Mouse (Mus musculus) ovary, postnatal 14 days (tissue): ENCODE measurements around the gene Tes.

Experiments used
- DNase-seq: peaks from one replicate; pipeline ENCODE4 v3.0.0; 2022; ENCODE audit warnings: low spot score

Tes gene

GRCm38 (mm10) chr6:17079304-17079703 lies 14.4 kb downstream of the Tes start:
- no peak for DNase-seq

GRCm38 (mm10) chr6:17079826-17080225 lies 14.9 kb downstream of the Tes start:
- no peak for DNase-seq

DNA sequence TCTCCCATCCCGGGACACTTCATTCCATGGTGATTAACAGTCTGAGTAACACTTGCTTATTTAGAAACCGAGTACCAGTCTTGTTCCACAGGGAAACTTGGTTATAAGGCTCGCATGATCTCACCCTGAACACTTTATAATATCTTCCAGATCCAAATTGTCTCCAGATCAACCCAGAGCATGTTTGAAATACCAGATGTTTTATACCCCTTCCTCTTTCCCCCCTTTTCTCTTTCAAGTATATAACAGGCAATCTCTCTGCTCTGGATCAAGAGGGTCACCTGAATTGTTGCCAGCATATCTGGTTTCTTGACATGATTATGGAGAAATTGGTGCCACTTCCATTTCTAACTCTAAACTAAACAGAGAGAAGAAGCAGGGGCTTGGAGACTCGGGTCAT lies 17.3 kb downstream of the Tes start:
- no peak for DNase-seq

DNA sequence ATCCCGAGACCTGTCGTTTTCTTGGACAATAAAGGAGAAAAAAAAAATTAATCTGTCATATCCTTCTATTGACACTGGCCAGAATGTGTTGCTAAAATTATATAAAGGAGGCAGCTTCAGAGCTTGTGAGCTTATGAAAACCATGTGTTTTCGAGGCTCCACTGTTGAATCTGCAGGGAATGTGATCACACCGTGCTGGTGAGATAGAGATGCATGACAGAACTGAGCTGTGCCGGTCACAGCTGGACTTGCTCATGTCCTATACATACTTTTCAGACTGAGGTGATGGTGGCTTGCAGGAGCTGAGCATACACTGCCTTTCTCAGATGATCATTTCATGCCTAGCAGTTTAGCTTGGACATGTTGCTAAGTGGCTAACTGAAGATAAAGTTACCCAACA lies 17.9 kb downstream of the Tes start:
- no peak for DNase-seq

- DNase-seq = peak; percentile 72
Measured at GRCm38 (mm10) chr6:17087485-17087884, 22.5 kb downstream of the Tes start.

DNA sequence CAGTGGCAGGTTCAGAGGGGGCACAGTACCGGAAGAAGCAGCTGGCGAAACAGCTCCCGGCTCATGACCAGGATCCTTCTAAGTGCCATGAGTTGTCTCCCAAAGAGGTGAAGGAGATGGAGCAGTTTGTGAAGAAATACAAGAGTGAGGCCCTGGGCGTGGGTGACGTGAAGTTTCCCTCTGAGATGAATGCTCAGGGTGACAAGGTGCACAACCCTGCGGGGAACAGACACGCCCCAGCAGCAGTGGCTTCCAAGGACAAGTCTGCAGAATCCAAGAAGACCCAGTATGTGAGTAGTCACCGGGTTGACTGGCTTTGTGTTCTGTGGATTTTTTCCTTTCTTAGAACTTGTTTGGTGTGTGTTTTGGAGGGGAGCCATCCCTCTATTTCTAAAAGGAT lies 32.4 kb downstream of the Tes start:
- DNase-seq = no peak

DNA sequence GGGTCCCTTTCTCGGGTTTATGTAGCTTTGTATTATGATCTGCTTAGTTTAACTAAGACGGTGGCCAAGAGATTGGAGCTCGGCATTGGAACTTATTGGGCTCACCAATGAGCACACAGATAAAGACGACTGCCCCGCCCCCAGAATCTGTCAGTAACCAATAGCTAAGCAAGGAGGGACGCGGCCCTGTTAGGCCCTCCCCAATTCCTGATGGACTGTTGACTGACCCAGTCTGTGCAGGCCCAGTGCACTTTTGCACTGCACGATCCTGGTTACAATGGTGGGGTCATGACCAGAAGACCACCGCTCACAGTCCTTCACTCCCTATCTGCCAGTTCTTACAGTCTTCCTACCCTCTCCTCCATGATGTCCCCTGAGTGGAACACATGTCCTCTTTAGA lies 33.6 kb downstream of the Tes start:
- DNase-seq = no peak

DNA sequence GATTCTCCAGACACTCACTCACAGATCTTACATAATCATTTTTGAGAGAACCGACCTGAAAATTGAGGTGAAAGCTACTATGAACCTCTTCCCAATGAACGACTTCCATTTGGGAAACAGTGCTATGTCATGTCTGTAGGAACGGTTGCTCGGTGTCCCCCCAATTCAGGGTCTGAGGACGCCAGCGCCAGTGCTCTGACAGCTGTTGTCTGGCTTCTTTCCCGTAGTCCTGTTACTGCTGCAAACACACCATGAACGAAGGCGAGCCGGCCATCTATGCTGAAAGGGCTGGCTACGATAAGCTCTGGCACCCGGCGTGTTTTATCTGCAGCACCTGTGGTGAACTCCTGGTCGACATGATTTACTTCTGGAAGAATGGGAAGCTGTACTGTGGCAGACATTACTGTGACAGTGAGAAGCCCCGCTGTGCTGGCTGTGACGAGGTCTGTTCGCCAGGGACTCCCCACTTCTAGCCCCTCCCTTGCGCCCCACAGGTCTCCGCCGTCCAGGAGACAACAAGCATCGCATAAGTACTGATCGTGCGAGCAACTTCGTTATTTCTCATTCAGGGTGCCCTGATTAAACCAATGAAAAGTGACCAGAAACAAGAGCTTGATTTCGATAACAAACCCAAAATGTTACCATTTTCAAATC lies 34.7 kb downstream of the Tes start:
- DNase-seq = no peak

DNA sequence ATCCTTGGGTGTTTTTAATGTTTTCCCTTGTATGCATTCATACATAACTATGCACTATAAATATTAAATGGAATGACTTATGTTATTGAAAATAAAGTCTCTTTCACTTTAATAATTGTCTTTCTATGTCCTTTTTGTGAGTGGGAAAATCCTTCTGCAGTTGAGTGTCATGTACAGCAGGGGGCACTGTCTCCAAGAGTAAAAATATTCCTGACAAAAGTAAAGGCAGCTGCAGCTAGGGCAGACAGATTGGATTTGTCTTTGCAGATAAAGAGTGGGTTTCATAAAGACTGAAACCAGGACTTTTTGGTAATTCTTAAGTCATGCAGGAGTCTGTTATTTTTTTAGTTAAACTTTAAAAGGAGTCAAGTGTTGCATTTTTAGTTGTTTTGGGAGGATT lies 40.8 kb downstream of the Tes start:
- peak; percentile 45 for DNase-seq

DNA sequence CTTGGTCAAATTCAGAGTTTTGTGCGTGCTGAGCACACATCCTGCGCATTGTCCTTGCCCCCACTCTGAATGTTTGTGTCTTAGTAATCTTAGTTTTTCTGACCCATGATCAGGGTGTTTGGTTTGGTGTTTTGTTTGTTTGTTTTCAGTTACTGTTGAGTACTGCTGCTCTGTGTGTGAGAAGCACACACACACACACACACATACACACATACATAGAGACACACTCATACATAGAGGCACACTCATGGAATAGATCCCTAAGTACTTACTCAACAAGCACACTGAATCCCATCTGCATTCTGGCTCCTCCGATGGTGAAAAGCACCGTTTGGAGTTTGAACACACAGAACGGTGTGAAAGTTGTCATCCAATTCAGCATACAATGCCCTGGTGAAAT lies 41.5 kb downstream of the Tes start:
- no peak for DNase-seq

DNA sequence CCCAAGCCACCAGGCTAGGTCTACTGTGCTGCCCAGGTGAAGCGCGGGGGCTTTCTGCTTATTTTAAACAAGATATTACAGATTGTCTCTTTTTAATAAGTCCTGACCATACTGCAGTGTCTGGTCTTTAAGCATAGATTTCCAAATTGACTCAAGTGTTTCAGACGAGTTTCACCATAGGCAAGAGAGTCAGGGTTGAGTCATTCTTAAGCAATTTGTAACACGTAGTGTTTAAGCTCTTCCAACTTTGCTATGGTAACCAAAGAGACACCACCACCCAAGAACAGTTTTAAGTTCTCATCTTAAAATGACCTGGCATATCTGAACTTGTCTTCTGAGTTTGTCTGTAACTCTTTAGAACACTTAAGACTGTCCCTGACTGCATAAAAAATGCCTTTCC lies 44.3 kb downstream of the Tes start:
- DNase-seq = no peak

DNA sequence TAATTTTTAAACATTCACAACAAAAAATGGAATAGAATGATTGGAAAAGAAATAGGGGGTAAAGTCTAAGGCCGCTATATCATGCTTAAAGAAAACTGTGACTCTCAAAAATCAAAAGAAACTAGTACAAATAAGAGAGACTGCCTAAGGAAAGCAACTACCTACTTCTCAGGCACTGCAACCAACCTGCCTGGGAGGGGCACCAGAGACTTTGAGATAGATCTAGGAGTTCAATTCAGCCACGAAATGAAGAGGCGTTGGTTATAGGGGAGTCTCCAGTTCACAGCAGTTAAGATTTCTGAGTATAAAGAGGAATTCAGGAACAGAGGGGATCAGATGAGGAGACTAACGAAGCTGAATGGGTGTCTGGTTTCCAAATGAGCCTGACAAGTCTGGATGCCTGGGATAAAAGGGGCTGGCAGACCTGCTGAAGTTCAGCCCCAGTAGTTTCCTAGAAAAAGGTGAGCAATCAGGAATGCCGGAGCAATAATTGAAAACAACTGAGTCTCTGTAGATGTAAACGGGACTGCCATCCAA lies 45.7 kb downstream of the Tes start:
- DNase-seq = no peak

DNA sequence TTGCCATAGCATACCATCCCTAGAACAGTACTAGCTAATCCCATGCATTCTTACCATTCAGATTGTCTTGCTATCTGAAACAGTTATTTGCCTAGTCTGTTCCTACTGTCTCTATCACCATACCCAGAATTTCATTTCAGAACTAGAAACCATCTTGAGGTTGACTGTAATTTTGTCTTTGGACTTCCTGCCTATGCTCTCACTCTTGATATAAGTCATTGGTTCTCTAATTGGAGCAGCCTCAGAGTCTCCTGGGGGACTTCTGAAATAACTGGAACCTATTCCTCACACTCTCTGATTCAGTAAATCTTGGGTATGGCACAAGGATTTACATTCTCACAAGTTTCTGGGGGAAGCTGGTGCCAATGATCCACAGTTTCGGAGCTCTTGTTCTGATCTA lies 47.1 kb downstream of the Tes start:
- no peak for DNase-seq

DNA sequence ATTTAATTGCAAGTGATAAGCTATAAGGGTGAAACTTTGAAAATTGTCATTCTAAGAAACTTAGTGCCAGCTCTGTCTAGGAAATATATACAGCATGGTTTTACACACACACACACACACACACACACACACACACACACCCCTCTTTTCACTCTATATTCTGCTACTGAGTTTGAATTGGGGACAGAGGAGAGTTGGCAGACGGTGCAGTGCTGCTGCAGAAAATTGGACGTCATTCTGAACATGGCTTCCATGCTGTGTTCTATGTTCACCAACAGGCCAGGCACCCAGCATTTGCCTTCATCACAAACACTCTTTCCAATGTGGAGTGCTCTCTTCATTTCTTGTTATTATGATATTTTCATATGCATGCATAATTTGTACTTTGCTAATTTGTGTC lies 48.0 kb downstream of the Tes start:
- DNase-seq = no peak

DNA sequence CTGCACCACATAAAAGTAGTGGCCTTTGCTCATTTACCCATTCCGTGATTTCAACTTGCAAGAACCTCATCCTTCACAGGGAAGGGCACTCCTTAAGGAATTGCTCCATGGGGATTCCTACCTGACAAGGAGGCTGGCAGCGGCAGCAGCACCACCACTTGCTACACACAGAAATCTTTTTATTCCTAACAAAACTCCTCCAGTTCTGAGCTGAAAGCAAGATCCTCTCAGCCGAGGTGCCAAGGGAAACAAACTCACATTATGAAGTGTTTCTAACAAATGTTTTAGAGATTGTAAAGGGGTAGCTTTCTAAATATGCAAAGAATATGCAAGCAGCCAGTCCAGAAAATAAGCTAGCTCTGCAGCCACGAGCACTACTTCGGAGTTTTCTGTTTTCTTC lies 49.6 kb downstream of the Tes start:
- no peak for DNase-seq

GRCm38 (mm10) chr6:17115046-17115790 lies 50.3 kb downstream of the Tes start:
- DNase-seq = no peak

DNA sequence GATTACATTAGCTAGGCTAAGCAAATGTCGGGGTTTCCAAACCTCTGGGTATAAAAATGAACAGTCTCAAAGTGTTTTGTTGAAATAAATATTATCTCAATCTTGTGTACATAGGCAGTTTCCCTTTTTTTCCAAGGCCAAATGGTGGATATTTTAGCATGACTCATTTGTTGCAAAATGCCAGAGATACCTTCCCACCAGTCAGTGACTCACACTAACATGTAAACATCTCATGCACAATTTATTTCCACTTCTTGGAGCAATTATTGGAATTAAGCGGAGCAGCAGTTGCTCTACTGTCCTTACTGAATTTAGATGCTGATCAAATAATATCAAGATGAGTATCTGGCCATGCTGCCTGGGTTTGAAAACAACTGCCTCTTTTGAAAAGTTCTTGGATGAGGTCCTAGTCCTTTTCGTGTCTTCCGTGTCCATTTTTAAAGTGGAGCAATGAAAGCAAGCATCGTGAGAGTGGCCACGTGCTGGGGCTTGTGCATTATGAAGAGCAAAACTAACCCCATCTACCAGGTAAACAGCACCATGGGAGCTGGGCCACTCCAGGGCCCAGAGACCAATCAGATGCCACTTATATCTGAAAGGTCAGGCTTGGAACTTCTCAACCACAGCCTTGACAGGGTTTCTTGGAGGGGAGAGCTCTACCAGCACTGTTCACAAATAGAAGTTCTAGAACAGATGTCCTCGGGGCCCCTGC lies 54.7 kb downstream of the Tes start:
- no peak for DNase-seq

GRCm38 (mm10) chr6:17140021-17140420 lies 75.1 kb downstream of the Tes start:
- DNase-seq = no peak

DNA sequence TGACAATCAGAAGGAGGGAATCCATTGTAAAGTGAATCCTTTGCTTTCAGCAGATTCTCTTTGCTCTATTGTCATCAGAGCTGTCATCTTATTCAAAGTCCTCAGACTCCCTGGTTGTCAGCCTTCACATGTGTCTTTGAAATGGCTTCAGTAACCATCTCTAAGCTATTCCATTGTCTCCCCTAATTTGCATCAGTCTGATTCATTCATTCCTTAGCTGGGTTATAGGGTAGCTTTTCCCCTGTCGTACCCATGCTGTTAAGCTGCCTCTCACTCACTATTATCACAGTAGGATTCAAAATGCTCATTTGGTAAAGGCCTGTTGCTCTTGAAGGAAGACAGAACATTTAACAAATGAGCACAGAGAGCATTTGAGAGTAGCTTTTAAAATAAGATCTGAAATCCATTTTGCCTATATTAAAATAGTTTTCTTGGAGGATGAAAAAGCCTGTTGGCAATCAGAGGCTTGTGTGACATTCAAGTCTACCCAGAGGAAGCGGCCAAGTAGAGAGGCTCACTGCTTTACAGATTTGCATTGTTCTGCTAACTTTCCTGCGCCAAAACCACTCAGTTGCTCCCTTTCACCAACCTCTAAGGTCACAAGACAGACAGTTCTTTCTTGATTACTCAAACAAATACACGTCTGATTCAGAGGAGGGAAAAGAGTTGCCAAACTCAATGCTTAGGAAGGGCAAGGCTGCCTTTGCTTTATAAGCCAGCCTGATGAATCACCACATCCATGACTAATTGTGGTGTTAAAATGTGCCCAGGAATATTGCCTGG lies 77.8 kb downstream of the Tes start:
- DNase-seq = no peak

- DNase-seq = no peak
Measured at GRCm38 (mm10) chr6:17151071-17151715, 86.2 kb downstream of the Tes start.

DNA sequence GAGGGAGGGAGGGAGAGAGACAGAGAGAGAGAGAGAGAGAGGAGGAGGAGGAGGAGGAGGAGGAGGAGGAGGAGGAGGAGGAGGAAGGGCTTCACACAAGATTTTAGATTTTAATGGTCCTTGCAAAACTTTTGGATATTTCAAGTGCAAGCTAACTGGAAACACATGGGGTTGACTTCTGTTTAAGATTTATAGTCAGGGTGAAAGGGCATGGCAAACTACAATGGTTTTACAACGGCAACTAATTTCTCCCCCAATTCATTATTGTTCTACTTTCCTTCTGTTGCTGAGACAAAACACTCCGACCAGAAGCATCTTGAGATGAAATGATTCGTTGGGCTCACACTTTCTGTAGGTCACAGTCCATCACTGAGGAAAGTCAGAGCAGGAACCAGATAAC lies 87.6 kb downstream of the Tes start:
- no peak for DNase-seq
